Mouse (Mus musculus) mouse embryonic stem cell (cell line): Measurements from ENCODE around the gene Ndufs4.

Experiments used
- in situ Hi-C, 2 experiments: fragments of 300-500 bp; cut with MboI; formaldehyde crosslinking; loops; 1 replicate in 1 of 2; 3 replicates in 1 of 2; pipeline ENCODE4 v1.14.3; 2019 to 2020; ENCODE audit warnings: low sequenced_read_pairs in 2 of 2, low pct_unique_long_range_greater_than_20kb in 1 of 2, mixed read lengths in 1 of 2; ENCODE audit not compliant: unreplicated experiment in 1 of 2

The Ndufs4 gene

DNA sequence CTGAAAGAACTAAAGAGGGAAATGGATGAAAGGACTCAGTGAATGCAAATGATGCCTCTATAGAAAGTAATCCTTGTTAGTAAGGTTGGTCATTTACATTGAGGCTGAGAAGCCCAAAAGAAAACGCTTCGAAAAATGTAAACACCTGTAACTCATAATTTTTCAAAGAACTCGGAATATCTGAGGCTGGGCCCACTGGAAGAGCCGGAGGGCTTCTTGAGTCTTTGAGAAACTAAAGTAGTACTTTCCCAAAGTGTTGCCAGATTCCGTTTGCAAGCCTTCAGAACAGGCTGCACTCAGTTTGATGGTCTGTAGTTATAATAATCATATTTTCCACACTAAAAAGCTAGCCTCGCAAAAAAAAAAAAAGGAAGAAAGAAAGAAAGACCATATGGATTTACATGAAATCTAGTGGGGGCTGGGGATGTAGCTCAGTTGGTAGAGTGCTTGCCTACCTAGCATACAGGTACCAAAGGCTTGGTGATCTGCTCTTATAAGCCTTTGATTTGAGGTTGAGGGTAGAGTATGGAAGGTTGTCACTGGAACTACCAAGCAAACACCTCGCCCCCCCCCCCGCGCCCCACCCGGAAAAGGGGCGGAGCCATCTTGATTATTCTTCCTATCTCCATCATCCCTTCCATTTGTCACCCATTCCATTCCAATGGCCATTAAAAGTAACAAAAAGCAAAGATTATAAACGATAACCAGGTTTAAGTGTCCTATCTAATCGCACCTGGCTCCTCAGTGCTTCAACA, at the start of gene Ndufs4:
Gene Ndufs4, minus strand, starts transcription at position 48 of the 755 bp plus-strand sequence.
- in situ Hi-C loops: no loop called here

DNA sequence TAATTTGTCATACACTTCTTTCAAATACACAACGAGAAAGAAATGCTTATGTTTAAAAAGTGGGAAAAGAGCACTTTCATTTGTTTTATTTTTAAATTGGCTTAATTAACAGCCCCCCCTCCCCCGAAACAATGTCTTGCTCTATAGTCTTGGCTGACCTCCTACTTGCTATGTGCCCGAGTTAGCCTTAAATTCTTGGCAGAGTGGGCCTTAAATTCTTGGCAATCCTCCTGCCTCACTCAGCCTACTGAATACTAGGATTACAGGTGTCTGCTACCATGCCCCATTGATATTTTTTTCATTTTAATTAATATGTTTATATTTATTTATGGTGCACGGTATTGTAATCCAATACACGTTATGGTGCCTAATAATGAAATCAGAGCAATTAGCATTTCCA, 44.4 kb upstream of the Ndufs4 start:
- in situ Hi-C loops: no loop called here

DNA sequence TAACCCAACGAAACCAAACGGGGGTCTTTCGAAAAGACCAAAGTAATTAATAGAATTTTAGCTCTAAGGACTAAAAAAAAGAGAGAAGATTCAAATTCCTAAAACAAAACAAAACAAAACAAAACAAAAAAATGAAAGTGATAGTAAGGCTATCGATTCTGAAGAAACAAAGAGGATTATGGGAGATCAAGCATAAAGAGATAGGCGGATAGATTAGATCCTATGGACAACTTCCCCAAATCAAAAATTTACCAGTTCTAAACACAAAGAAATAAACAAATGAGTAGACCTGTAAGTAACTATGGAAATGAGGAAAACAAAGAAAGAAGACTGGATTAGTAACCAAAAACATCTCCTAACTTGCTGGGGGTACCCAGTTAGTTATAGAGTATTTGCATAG, 37.2 kb upstream of the Ndufs4 start:
- in situ Hi-C loops: no loop called here

DNA sequence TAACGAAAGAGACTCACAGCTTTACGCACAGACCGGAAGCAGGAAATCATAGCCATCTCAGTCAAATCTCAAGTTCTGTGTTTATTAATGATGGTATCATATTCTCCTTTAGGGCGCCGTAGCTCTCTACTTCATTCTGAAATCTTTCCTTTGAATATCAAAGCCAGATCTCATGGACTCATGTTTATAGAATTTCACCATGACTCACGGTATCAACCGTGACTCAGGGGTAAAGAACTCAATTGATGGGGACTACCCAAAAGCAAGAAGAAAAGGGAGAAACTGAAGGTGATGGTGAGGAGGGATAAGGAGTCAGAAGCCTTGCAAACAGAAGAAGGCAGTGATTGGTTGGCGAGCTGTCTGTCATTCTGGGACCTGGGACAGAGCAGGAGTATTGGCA, 32.2 kb upstream of the Ndufs4 start:
- in situ Hi-C loops: no loop called here

DNA sequence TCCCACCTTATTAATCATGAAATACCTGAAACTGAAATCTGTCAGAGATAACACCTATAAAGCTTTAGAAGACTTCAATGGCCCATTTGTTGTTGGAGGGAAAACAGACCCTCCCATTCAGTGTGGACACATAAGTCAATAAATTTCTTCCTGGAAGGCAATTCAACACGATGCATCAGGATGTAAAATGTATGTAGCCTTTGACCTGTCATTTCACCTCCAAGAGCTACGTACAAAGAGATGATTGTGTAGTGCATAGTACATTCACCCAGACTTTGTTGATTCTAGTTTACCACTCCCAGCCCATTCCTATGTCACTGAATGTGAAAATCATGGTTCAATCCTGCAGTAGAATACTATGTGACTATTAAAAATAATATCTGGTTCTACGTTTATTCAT, 31.3 kb upstream of the Ndufs4 start:
- in situ Hi-C loops: no loop called here

DNA sequence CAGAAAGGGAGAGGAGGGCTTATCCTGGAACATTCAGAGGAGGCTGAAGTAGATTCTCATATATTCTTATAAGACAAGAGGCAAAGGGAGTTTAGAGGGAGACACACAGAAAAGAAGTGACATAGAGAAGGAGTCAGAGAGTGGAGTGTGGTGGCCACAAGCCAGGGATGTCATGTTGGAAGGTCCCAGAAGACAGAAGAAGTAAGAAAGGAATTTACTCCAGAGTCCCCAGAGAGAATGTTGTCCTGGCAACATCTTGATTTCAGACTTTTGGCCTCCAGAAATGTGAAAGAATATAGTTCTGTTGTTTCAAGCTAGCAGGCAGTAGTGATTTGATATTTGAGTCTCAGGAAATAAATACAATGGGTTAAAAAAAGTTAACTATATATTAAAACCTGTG, 24.3 kb upstream of the Ndufs4 start:
- in situ Hi-C loops: no loop called here

DNA sequence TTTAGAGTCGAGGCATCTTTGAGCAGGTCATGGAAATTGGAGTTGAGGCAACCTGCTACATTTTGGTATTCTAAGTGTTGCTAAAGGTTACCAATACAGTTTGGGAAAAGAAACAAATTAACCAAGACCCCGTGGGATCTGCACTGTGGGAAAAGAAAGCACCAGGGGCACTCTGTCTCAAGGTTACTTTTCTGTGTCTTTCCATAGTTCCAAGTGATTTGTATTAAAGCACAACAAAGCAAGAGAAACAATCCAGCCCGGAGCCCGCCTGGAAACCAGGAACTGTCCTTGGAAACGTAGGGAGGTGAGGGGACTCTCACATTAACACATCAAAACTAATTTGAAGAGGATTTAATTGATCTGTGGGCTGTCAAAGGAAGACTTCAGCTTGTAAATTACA, 18.8 kb upstream of the Ndufs4 start:
- in situ Hi-C loops: no loop called here

DNA sequence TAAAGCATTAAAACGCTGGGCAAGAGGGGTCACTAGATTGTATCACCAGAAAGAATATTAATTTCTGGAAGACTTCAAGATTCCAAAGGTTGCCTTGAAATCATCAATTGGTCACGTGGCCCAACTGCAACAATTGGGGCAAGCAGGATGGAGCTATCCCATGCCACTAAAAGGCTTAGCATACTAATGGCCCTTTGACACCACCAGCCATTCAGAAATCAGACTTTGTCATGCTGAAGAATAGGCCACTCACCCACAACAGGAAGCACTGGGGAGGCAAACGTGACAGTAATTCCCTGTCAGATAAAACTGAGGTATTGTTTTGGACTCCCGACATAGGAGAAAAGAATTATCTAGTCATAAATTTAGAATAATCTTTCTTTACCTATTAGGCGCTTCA, 18.4 kb upstream of the Ndufs4 start:
- in situ Hi-C loops: no loop called here

DNA sequence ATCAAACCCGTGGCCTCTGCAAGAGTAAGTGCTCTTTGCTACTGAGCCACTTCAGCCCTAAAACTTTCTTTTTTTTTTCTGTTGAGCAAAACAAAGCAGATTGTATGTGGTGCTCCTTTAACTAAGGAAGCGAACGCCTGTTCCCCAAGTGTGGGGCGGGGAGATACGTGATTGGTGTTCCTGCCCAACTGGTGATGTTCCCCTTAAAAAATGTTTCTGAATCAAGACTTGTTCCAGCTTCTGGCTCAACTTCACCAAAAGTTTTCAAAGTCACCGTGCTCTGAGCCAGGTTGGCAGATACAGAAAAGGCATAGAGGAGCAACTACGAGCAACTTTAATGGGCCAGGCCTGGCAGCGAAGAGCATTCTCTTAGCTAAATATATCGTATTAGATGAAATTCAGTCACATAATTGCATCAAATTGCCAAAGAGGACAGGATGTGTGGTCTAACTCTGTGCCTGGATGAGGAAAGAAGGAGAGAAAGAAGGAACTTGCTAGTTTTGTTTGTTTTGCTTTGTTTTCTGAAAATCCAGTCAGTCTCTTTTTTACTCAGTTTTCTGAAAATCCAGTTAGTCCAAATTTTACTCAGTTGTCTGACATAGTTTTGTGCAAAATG, 17.1 kb upstream of the Ndufs4 start:
- in situ Hi-C loops: no loop called here

DNA sequence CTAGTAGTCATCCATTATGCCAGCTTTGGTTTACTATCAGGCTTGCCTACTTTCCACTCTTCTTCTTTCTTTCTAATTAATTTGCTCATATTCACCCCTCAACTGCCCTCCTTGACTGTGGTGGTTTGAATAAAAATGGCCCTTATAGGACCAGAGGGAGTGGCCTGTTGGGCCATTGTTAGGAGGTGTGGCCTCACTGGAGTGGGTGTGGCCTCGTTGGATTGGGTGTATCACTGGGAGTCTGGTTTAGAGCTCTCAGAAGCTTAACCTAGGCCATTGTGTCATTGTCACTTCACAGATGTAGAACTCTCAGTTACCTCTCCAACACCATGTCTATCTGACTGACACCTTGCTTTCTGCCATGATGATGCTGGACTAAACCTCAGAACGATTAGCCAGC, 10.8 kb upstream of the Ndufs4 start:
- in situ Hi-C loops: loop anchor here in 1 of 2 experiments (10.0 kb wide), 1 partner anchor 56 kb away; the partner anchor contains the start of gene Fst

DNA sequence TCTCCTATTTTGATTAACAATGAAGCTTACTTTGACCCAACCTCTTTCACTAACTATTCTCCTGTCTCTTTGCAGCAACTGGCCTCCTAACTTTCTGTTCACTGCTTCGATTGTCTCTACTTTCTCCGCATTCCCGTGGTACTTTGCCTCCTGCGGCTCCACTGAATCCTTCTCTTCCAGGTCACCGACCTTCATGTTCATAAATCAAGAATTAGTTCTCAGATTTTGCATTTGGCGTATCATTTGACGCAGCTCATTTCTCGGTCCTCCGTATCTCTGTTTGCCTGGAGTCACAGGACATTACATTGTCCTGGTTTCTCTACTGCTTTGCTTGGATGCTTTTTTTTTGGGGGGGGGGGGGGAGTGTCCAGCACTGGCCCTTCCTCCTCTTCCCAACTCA, 9.2 kb upstream of the Ndufs4 start:
- in situ Hi-C loops: loop anchor here in 1 of 2 experiments (10.0 kb wide), 1 partner anchor 58 kb away; the partner anchor contains the start of gene Fst

DNA sequence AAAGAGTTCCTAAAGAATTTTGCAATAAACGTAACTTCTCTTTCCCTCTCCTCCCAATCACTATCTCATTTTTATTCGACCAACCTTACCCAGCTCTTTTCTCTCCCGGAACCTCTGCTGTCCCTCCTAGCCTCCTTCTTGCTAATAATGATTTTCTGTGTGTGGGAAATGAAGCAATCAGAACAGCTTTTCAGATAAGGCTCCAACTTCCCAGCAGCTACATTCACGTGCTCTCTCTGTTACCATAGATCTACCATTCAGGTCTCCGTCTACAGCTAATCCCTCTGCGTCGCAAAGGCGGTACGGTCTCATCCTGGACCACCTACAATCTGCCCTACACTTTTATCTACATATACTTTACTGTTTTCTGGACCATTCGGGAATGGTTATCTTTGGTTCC, 8.8 kb upstream of the Ndufs4 start:
- in situ Hi-C loops: loop anchor here in 1 of 2 experiments (10.0 kb wide), 1 partner anchor 58 kb away; the partner anchor contains the start of gene Fst

DNA sequence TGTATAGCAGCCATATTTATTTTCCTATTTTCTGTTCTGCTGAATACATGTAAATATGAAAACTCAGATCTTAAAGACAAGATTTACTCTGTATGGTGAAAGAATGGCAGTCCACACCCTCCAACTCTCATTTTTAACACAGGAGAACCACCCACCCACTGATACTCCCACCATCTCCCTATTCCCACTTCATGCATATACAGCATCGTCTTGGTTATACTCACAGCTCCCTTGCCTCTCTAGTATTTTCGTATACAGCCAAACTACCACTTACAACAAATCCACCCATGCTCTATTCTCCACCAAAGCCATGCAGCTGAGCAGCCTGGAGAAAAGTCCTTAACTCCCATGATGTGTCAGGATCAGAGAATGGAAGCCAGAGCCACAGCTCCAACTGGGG, 6.7 kb upstream of the Ndufs4 start:
- in situ Hi-C loops: loop anchor here in 1 of 2 experiments (10.0 kb wide), 1 partner anchor 60 kb away; the partner anchor contains the start of gene Fst

DNA sequence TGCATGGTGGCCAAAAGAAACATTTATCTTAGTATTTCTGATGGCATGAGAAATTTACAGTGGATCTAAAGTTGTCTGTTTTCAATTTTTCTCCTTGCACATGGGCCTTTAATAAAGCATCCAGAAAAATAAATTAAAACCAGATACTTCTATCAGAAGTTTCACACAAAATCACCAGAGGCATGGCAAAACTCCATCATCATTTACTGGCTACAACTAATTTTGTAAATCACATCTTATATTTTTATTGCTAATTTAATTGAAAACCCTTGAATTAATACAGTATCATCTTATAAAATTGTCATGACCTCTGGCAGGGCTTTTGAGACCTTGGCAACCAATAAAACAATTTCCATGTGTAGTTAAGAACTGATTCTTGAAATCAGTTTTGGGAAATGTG, 4.4 kb upstream of the Ndufs4 start:
- in situ Hi-C loops: loop anchor here in 1 of 2 experiments (10.0 kb wide), 1 partner anchor 62 kb away; the partner anchor contains the start of gene Fst

DNA sequence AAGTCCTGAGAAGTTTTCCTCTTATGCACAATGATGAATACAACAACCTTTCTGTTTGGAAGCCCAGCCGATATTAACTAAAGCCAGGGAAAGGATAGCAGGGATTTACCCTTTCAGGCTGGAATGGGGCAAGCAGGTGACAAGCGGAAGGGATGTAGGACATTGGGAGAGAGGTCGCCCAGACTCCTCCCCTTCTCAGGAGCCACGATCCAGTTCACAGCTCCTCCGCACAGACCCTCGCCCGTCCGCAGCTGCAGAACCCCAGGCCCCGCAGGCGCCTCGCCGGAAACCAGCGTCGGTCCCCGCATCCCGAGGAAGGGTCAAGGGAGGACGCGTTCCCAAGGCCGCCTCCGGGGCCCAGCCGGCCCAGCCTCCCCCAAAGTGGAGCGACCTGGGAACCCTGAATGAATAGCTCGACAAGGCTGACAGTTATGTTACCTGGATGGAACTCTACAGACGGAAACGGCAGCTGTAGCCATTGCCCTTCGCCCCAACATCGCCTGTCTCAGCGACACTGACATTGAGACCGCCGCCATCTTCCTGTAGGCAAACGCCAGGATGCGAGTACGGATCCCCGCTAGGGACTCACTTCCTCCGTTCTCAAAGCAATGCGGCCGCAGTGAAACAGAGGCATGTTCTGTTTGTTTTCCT, 412 bp downstream of the Ndufs4 start:
- in situ Hi-C loops: no loop called here

DNA sequence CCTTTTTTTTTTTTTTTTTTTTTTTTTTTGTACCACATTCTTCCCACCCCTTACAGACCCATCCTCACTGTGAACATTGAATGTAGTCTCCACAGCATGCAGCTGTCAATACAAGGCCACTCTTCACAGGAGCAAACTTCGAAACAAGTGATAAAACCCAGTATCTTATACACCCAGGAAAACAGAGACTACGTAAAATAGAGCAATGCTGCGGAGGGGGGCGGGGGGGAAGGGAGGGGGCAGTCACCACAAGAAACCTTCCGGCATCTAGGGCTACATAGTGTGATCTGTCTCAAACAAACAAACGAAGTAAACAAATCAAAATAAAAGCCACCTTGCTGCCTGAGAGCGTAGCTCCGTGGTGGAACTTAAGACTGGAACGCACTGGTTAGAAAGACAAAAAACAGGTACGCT, 977 bp downstream of the Ndufs4 start:
- in situ Hi-C loops: no loop called here

DNA sequence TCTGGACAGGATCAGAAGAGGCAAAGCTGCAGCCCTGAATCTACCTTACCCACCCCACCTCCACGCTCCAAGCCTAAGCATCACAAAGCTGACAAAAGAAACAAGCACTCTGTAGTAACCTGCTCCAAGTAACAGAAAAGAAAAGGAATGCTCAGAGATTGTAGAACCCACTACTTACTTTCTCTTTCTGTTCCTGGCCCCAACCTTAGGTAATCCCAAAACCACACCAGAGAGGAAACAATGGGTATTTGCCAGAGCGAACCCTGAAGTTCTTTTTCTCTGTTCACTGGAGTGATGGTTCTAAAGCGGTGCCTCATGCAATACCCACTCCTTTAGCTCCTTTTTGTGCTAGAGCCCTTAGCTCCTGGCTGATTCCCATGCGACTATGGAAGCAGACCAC, 11.5 kb downstream of the Ndufs4 start:
- in situ Hi-C loops: no loop called here

DNA sequence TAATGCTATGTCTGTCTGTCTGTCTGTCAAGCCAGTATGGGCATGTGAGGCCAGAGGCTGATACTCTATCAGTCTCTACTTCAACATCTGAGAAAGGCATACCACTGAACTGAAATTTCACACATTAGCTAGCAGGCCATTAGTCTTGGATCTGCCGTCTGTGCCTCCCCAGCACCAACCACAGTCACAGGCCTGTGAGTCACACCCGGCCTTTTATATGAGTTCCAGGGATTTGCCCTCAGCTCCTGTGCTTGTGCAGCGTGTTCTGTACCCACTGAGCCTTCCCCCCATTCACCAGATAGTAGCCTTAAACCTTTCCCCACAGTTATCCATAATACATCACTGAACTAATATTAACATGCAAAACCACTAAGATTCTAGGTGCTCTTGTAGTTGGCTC, 26.0 kb downstream of the Ndufs4 start:
- in situ Hi-C loops: no loop called here

DNA sequence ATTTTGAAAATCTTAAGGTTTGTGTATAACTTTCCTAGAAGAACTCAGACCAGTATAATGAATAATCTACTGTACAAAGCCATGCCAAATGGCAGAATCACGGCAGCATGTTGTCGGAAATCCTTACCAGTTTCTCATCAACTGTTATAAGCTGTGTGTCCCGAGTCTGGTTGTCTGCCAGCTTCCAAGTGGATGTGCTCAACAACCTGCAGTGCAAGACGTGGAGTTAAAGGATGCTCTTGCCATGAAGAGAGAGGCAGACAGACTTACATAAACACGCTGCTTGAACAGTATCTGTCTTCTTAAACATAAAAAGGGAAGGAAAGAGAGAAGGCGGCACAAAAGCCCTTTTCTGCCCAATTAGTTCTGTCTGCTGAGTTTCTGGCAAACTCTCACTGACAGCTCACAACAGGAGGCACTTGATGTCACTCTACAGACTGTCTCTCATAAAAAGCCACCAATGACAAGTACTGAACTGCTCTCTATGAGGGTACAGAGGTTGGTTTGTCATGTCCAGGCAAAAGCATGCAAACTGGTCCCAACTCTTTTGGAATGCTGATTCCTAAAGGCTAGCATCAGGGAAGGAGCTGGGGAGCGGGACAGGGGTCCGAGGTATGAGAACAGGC, 36.6 kb downstream of the Ndufs4 start:
- in situ Hi-C loops: no loop called here
